25 mouse cellular contexts compared by ENCODE assay signal in the genomic region with DNA sequence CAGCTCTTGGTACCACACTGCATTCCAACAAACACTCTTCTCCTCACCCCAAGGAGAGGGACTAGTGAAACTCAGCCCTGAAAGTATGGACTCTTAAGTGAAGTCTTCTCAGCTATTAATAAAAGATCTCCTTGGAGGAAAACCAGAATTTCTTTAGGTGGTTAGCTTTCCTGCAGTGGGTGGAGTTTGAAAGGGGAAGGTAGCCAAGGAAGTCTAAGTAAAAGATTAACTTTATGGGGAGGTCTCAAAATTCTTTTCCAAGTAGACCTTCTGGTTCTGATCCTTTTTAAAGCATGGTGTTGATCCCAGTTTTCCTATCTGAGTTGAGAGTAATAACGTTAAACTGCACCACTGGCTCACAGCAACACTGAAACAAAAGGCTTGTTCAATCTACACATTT. TPM values are rescaled to one million over a fixed set of nuclear protein-coding genes. Genes with fewer than 3 reads are reported as not detected.
DNase-seq lines count a peak whose midpoint lies in the region; ATAC-seq and TF ChIP-seq lines count a peak whose summit lies in the region.
"Had no signal": no experiment of that assay in that cellular context is flagged by ENCODE, and none has a peak within 500 bp of the region (broad histone marks: within the 10 kb centered on the region; RNA-seq: fewer than 3 reads in every experiment).

No protein-coding gene starts in this region.

- ATAC-seq in liver, postnatal 0 days = no peak
- ATAC-seq in lung, embryonic 16.5 days (ENCODE audit: low read depth) = peak; percentile 56; the same call in 1 of the 2 replicates
- ATAC-seq: activated CD4-positive, CD25-positive, alpha-beta regulatory T cell, adult 4 months; CD4-positive, CD25-positive, alpha-beta regulatory T cell, adult 4 months; forebrain, embryonic 13.5 days; Patski had no signal

- no peak overlapping the region for H3K9ac ChIP-seq in liver, adult 2 months (ENCODE audit: low read depth, low read length)
- no peak overlapping the region for H3K9ac ChIP-seq in liver, postnatal 0 days (replicated peaks)
- H3K9ac ChIP-seq in lung, embryonic 16.5 days (ENCODE audit: low read length) = no peak overlapping the region
- H3K9ac ChIP-seq: embryonic facial prominence, embryonic 12.5 days; forebrain, embryonic 13.5 days had no signal

- H3K4me3 ChIP-seq in kidney, adult 2 months (ENCODE audit: insufficient read depth, low read depth, low read length) = no peak overlapping the region
- no peak overlapping the region for H3K4me3 ChIP-seq in liver, adult 2 months (ENCODE audit: insufficient read depth, low read depth, low read length)
- H3K4me3 ChIP-seq in liver, postnatal 0 days (ENCODE audit: low read depth, low read length) = no peak overlapping the region
- H3K4me3 ChIP-seq in lung, embryonic 16.5 days (ENCODE audit: low read length) = no peak overlapping the region
- H3K4me3 ChIP-seq: embryonic facial prominence, embryonic 10.5 days; embryonic facial prominence, embryonic 12.5 days; forebrain, embryonic 13.5 days had no signal

- H3K79me2 ChIP-seq in liver, adult 2 months (ENCODE audit: control insufficient read depth, insufficient read depth, low read length) = peaks cover 37% of the 10 kb centered on the region

- H3K9me3 ChIP-seq in liver, postnatal 0 days (ENCODE audit: low read length) = no peaks in the 10 kb centered on the region
- no peaks in the 10 kb centered on the region for H3K9me3 ChIP-seq in lung, embryonic 16.5 days (ENCODE audit: control insufficient read depth, low read length)
- H3K9me3 ChIP-seq: embryonic facial prominence, embryonic 10.5 days; embryonic facial prominence, embryonic 12.5 days; forebrain, embryonic 13.5 days had no signal

- 37% methylated on average over 1 of the region's 1 CpGs for WGBS in kidney, adult 2 months
- 23% methylated on average over 1 of the region's 1 CpGs for WGBS in liver, adult 2 months
- WGBS in liver, postnatal 0 days (ENCODE audit: insufficient replicate concordance) = 60% methylated on average over 1 of the region's 1 CpGs
- WGBS in lung, embryonic 16.5 days = 19% methylated on average over 1 of the region's 1 CpGs

- peak overlapping the region; percentile 86 for H3K27ac ChIP-seq in kidney, adult 2 months (ENCODE audit: insufficient read depth, low read depth, low read length)
- no peak overlapping the region for H3K27ac ChIP-seq in liver, adult 2 months (replicated peaks; ENCODE audit: insufficient read depth, low read depth, low read length)
- no peak overlapping the region for H3K27ac ChIP-seq in liver, postnatal 0 days (ENCODE audit: low read depth)
- peak overlapping the region; percentile 38 for H3K27ac ChIP-seq in lung, embryonic 16.5 days (ENCODE audit: low read length)
- H3K27ac ChIP-seq: embryonic facial prominence, embryonic 10.5 days; embryonic facial prominence, embryonic 12.5 days; forebrain, embryonic 13.5 days had no signal

- no peak for TF ChIP-seq EP300 in liver, postnatal 0 days (IDR thresholded peaks at IDR 0.05; ENCODE audit: low read depth)

- no peaks in the 10 kb centered on the region for H3K27me3 ChIP-seq in kidney, adult 2 months (replicated peaks; ENCODE audit: control insufficient read depth, insufficient read depth, low read length)
- H3K27me3 ChIP-seq in liver, adult 2 months (ENCODE audit: control insufficient read depth, insufficient read depth, low read length) = no peaks in the 10 kb centered on the region
- H3K27me3 ChIP-seq in liver, postnatal 0 days (ENCODE audit: insufficient read depth, low read length) = no peaks in the 10 kb centered on the region
- H3K27me3 ChIP-seq in lung, embryonic 16.5 days (ENCODE audit: control insufficient read depth, insufficient read depth, low read depth, low read length) = no peaks in the 10 kb centered on the region
- H3K27me3 ChIP-seq: CH12.LX; embryonic facial prominence, embryonic 12.5 days; forebrain, embryonic 13.5 days; Patski had no signal

- DNase-seq in kidney, adult 2 months = peak; percentile 79
- no peak for DNase-seq in kidney, postnatal 25 days
- DNase-seq in liver, adult 2 months (ENCODE audit: extremely low read depth, low read depth, low spot score) = peak; percentile 48
- no peak for DNase-seq in liver, postnatal 0 days
- DNase-seq in lung, postnatal 14 days = no peak
- DNase-seq in lung, postnatal 25 days (ENCODE audit: low spot score) = peak; percentile 18
- DNase-seq in lung, adult 18-20 months = no peak
- DNase-seq: adrenal gland, adult 8-10 months; adrenal gland, postnatal 14 days; adrenal gland, postnatal 36 days; B cell, adult 2 months; cerebellum, adult 11-12 months; cerebellum, adult 2 months; cerebellum, adult 9-10 months; cerebellum, postnatal 10 days; cerebellum, postnatal 25 days had no signal

- TF ChIP-seq CTCF in kidney, adult 2 months (conservative IDR thresholded peaks at IDR 0.05; ENCODE audit: insufficient read depth, insufficient read length, low read depth, low read length) = no peak
- TF ChIP-seq CTCF in liver, adult 2 months (IDR thresholded peaks at IDR 0.05; ENCODE audit: low read depth, low read length) = no peak
- no peak for TF ChIP-seq CTCF in liver, postnatal 0 days (IDR thresholded peaks at IDR 0.05; ENCODE audit: low read depth)

- no peak for TF ChIP-seq POLR2A in kidney, adult 2 months (IDR thresholded peaks at IDR 0.05; ENCODE audit: low read depth, low read length)
- no peak for TF ChIP-seq POLR2A in liver, adult 2 months (IDR thresholded peaks at IDR 0.05; ENCODE audit: extremely low read depth, insufficient read depth, low read length)

- peaks cover 29% of the 10 kb centered on the region; the same call in 1 of the 2 replicates for H3K4me1 ChIP-seq in kidney, adult 2 months (ENCODE audit: control insufficient read depth, insufficient read depth, low read length)
- peaks cover 29% of the 10 kb centered on the region for H3K4me1 ChIP-seq in liver, adult 2 months (ENCODE audit: control insufficient read depth, insufficient read depth, low read length)
- peaks cover 8% of the 10 kb centered on the region; the same call in 1 of the 2 replicates for H3K4me1 ChIP-seq in liver, postnatal 0 days (ENCODE audit: insufficient read depth)
- no peaks in the 10 kb centered on the region; the same call in 1 of the 2 replicates for H3K4me1 ChIP-seq in lung, embryonic 16.5 days (replicated peaks; ENCODE audit: control insufficient read depth, insufficient read depth, low read length)
- H3K4me1 ChIP-seq: embryonic facial prominence, embryonic 12.5 days; forebrain, embryonic 13.5 days had no signal

- H3K4me2 ChIP-seq in liver, postnatal 0 days (ENCODE audit: low read depth, low read length) = no peak overlapping the region
- no peak overlapping the region for H3K4me2 ChIP-seq in lung, embryonic 16.5 days (ENCODE audit: low read depth, low read length)
- H3K4me2 ChIP-seq: embryonic facial prominence, embryonic 12.5 days; forebrain, embryonic 13.5 days had no signal

- no peaks in the 10 kb centered on the region for H3K36me3 ChIP-seq in kidney, adult 2 months (ENCODE audit: control insufficient read depth, insufficient read depth, low read length)
- no peaks in the 10 kb centered on the region for H3K36me3 ChIP-seq in liver, adult 2 months (ENCODE audit: control insufficient read depth, insufficient read depth, low read length)
- no peaks in the 10 kb centered on the region for H3K36me3 ChIP-seq in liver, postnatal 0 days (replicated peaks; ENCODE audit: insufficient read depth, low read length)
- H3K36me3 ChIP-seq in lung, embryonic 16.5 days (ENCODE audit: control insufficient read depth, insufficient read depth, low read length) = no peaks in the 10 kb centered on the region
- H3K36me3 ChIP-seq: embryonic facial prominence, embryonic 10.5 days; embryonic facial prominence, embryonic 12.5 days; G1E had no signal

RNA-seq across cellular contexts. Expression of a gene that starts 31.2 kb away (rescaled TPM):
- 11.2 and 12.8 TPM in 2 replicates for polyA plus RNA-seq in kidney, adult 2 months (2012; rRNA removed)
- 34.6 and 36.1 TPM in 2 replicates for total RNA-seq in liver, adult 2 months (2014; rRNA removed)
- polyA plus RNA-seq in liver, adult 2 months (2012; rRNA removed) = 8.6 and 11.0 TPM in 2 replicates
- 5.1 and 6.4 TPM in 2 replicates for polyA plus RNA-seq in liver, postnatal 0 days (2015; fragmentation: Nextera tagmentation; extraction: Ambion mirVana)
- polyA plus RNA-seq in lung, embryonic 16.5 days (2015; fragmentation: Nextera tagmentation; extraction: Ambion mirVana) = 1.5 and 1.7 TPM in 2 replicates

Comparison
In these comparisons a context has a peak if more than half of its experiments do, and no peak if none do; other contexts are left out.
1. DNase-seq: peak in kidney, adult 2 months (single experiment), liver, adult 2 months (single experiment) and lung, postnatal 25 days (single experiment); none in kidney, postnatal 25 days (0 of 2), liver, postnatal 0 days (single experiment), lung, postnatal 14 days (single experiment) and lung, adult 18-20 months (0 of 2).
2. H3K27ac ChIP-seq: peak in kidney, adult 2 months (single experiment) and lung, embryonic 16.5 days (single experiment); none in liver, adult 2 months (single experiment) and liver, postnatal 0 days (single experiment).